Mouse (Mus musculus): ENCODE measurements around the gene Cars. TPM values are rescaled to one million over a fixed set of nuclear protein-coding genes. Genes with fewer than 3 reads are reported as not detected.

Gene Cars
- polyA plus RNA-seq, 1 experiment from 2014 or later, result 64.9 TPM

- 6% methylated on average over 15 of the region's 15 CpGs for WGBS
- H3K36me3 ChIP-seq (ENCODE audit: control insufficient read depth, insufficient read depth, low read length), result peaks cover 11% of the 10 kb centered on the region; the same call in 1 of the 2 replicates
- H3K27ac ChIP-seq (replicated peaks; ENCODE audit: low read depth, low read length), result 0 out of 2 replicates have a peak overlapping the region, but pooled peaks have one; percentile 34
- peaks cover 7% of the 10 kb centered on the region for H3K4me1 ChIP-seq (ENCODE audit: control insufficient read depth, insufficient read depth, low read length)
- ATAC-seq (ENCODE audit: low FRiP score, low TSS enrichment), result no peak
- no peak for DNase-seq
- no peaks in the 10 kb centered on the region for H3K27me3 ChIP-seq (ENCODE audit: control insufficient read depth, insufficient read depth, low read length)
- no peak overlapping the region; the same call in 1 of the 2 replicates for H3K9ac ChIP-seq (replicated peaks; ENCODE audit: low read length)
- H3K9me3 ChIP-seq (ENCODE audit: control insufficient read depth, low read length), result no peaks in the 10 kb centered on the region
- H3K4me2 ChIP-seq (ENCODE audit: low read length), result peak overlapping the region; percentile 96
- H3K4me3 ChIP-seq (replicated peaks; ENCODE audit: low read depth, low read length), result peak overlapping the region; percentile 91
Observed at GRCm38 (mm10) chr7:143600231-143600740, 396 bp upstream of the Cars start.

GRCm38 (mm10) chr7:143594865-143595264 lies 5.0 kb downstream of the Cars start:
- peak; percentile 19 for DNase-seq
- H3K27ac ChIP-seq (replicated peaks; ENCODE audit: low read depth, low read length), result no peak overlapping the region
- H3K9ac ChIP-seq (replicated peaks; ENCODE audit: low read length), result no peak overlapping the region
- 90% methylated on average over 5 of the region's 5 CpGs for WGBS
- no peaks in the 10 kb centered on the region for H3K9me3 ChIP-seq (ENCODE audit: control insufficient read depth, low read length)
- no peak for ATAC-seq (ENCODE audit: low FRiP score, low TSS enrichment)
- H3K27me3 ChIP-seq (ENCODE audit: control insufficient read depth, insufficient read depth, low read length), result no peaks in the 10 kb centered on the region
- no peak overlapping the region for H3K4me3 ChIP-seq (replicated peaks; ENCODE audit: low read depth, low read length)
- no peak overlapping the region for H3K4me2 ChIP-seq (ENCODE audit: low read length)
- peaks cover 37% of the 10 kb centered on the region for H3K36me3 ChIP-seq (ENCODE audit: control insufficient read depth, insufficient read depth, low read length)
- H3K4me1 ChIP-seq (ENCODE audit: control insufficient read depth, insufficient read depth, low read length), result peaks cover 7% of the 10 kb centered on the region

GRCm38 (mm10) chr7:143592255-143592654 lies 7.6 kb downstream of the Cars start:
- H3K9me3 ChIP-seq (ENCODE audit: control insufficient read depth, low read length), result no peaks in the 10 kb centered on the region
- H3K4me3 ChIP-seq (replicated peaks; ENCODE audit: low read depth, low read length), result no peak overlapping the region
- DNase-seq (no peak), ATAC-seq (ENCODE audit: low FRiP score, low TSS enrichment) (no peak)
- no peaks in the 10 kb centered on the region for H3K27me3 ChIP-seq (ENCODE audit: control insufficient read depth, insufficient read depth, low read length)
- H3K4me2 ChIP-seq (ENCODE audit: low read length), result no peak overlapping the region
- no peak overlapping the region for H3K9ac ChIP-seq (replicated peaks; ENCODE audit: low read length)
- H3K36me3 ChIP-seq (ENCODE audit: control insufficient read depth, insufficient read depth, low read length), result peaks cover 59% of the 10 kb centered on the region
- no peak overlapping the region for H3K27ac ChIP-seq (replicated peaks; ENCODE audit: low read depth, low read length)
- WGBS, result 89% methylated on average over 10 of the region's 10 CpGs
- no peaks in the 10 kb centered on the region for H3K4me1 ChIP-seq (ENCODE audit: control insufficient read depth, insufficient read depth, low read length)

GRCm38 (mm10) chr7:143588006-143588405 lies 11.9 kb downstream of the Cars start:
- WGBS, result 93% methylated on average over 4 of the region's 4 CpGs
- H3K9me3 ChIP-seq (ENCODE audit: control insufficient read depth, low read length), result no peaks in the 10 kb centered on the region
- no peak overlapping the region for H3K4me3 ChIP-seq (replicated peaks; ENCODE audit: low read depth, low read length)
- ATAC-seq (ENCODE audit: low FRiP score, low TSS enrichment), result no peak
- DNase-seq, result no peak
- H3K9ac ChIP-seq (replicated peaks; ENCODE audit: low read length), result no peak overlapping the region
- no peak overlapping the region for H3K4me2 ChIP-seq (ENCODE audit: low read length)
- peaks cover 83% of the 10 kb centered on the region for H3K36me3 ChIP-seq (ENCODE audit: control insufficient read depth, insufficient read depth, low read length)
- no peak overlapping the region for H3K27ac ChIP-seq (replicated peaks; ENCODE audit: low read depth, low read length)
- H3K27me3 ChIP-seq (ENCODE audit: control insufficient read depth, insufficient read depth, low read length), result no peaks in the 10 kb centered on the region
- H3K4me1 ChIP-seq (ENCODE audit: control insufficient read depth, insufficient read depth, low read length), result no peaks in the 10 kb centered on the region

- Histone ChIP-seq H3K9ac (replicated peaks; ENCODE audit: low read length) (no peak overlapping the region), H3K36me3 (ENCODE audit: control insufficient read depth, insufficient read depth, low read length) (peaks cover 87% of the 10 kb centered on the region), H3K4me1 (ENCODE audit: control insufficient read depth, insufficient read depth, low read length) (no peaks in the 10 kb centered on the region), H3K4me2 (ENCODE audit: low read length) (no peak overlapping the region), H3K27ac (replicated peaks; ENCODE audit: low read depth, low read length) (no peak overlapping the region), H3K9me3 (ENCODE audit: control insufficient read depth, low read length) (no peaks in the 10 kb centered on the region), H3K4me3 (replicated peaks; ENCODE audit: low read depth, low read length) (no peak overlapping the region), H3K27me3 (ENCODE audit: control insufficient read depth, insufficient read depth, low read length) (no peaks in the 10 kb centered on the region)
- 93% methylated on average over 5 of the region's 5 CpGs for WGBS
- ATAC-seq (ENCODE audit: low FRiP score, low TSS enrichment) (no peak), DNase-seq (no peak)
Observed at GRCm38 (mm10) chr7:143587586-143587985, 12.3 kb downstream of the Cars start.

GRCm38 (mm10) chr7:143583956-143584355 lies 15.9 kb downstream of the Cars start:
- Histone ChIP-seq H3K4me2 (ENCODE audit: low read length) (no peak overlapping the region), H3K27me3 (ENCODE audit: control insufficient read depth, insufficient read depth, low read length) (no peaks in the 10 kb centered on the region), H3K4me3 (replicated peaks; ENCODE audit: low read depth, low read length) (no peak overlapping the region), H3K27ac (replicated peaks; ENCODE audit: low read depth, low read length) (no peak overlapping the region), H3K9ac (replicated peaks; ENCODE audit: low read length) (no peak overlapping the region), H3K9me3 (ENCODE audit: control insufficient read depth, low read length) (no peaks in the 10 kb centered on the region), H3K36me3 (ENCODE audit: control insufficient read depth, insufficient read depth, low read length) (peaks cover 86% of the 10 kb centered on the region), H3K4me1 (ENCODE audit: control insufficient read depth, insufficient read depth, low read length) (no peaks in the 10 kb centered on the region)
- WGBS, result 40% methylated on average over 3 of the region's 3 CpGs
- DNase-seq, result peak; percentile 80
- no peak for ATAC-seq (ENCODE audit: low FRiP score, low TSS enrichment)

GRCm38 (mm10) chr7:143583025-143583424 lies 16.9 kb downstream of the Cars start:
- Histone ChIP-seq H3K27ac (replicated peaks; ENCODE audit: low read depth, low read length) (no peak overlapping the region), H3K36me3 (ENCODE audit: control insufficient read depth, insufficient read depth, low read length) (peaks cover 86% of the 10 kb centered on the region), H3K4me1 (ENCODE audit: control insufficient read depth, insufficient read depth, low read length) (no peaks in the 10 kb centered on the region), H3K9ac (replicated peaks; ENCODE audit: low read length) (no peak overlapping the region), H3K4me3 (replicated peaks; ENCODE audit: low read depth, low read length) (no peak overlapping the region), H3K4me2 (ENCODE audit: low read length) (no peak overlapping the region), H3K27me3 (ENCODE audit: control insufficient read depth, insufficient read depth, low read length) (no peaks in the 10 kb centered on the region), H3K9me3 (ENCODE audit: control insufficient read depth, low read length) (no peaks in the 10 kb centered on the region)
- WGBS, result 92% methylated on average over 5 of the region's 5 CpGs
- DNase-seq (no peak), ATAC-seq (ENCODE audit: low FRiP score, low TSS enrichment) (no peak)

GRCm38 (mm10) chr7:143575751-143576150 lies 24.1 kb downstream of the Cars start:
- Histone ChIP-seq H3K4me1 (ENCODE audit: control insufficient read depth, insufficient read depth, low read length) (no peaks in the 10 kb centered on the region), H3K36me3 (ENCODE audit: control insufficient read depth, insufficient read depth, low read length) (peaks cover 96% of the 10 kb centered on the region), H3K27ac (replicated peaks; ENCODE audit: low read depth, low read length) (no peak overlapping the region), H3K9me3 (ENCODE audit: control insufficient read depth, low read length) (no peaks in the 10 kb centered on the region), H3K27me3 (ENCODE audit: control insufficient read depth, insufficient read depth, low read length) (no peaks in the 10 kb centered on the region), H3K9ac (replicated peaks; ENCODE audit: low read length) (no peak overlapping the region), H3K4me2 (ENCODE audit: low read length) (no peak overlapping the region), H3K4me3 (replicated peaks; ENCODE audit: low read depth, low read length) (no peak overlapping the region)
- no peak for DNase-seq
- no peak for ATAC-seq (ENCODE audit: low FRiP score, low TSS enrichment)
- 94% methylated on average over 11 of the region's 11 CpGs for WGBS

GRCm38 (mm10) chr7:143565648-143566039 lies 34.2 kb downstream of the Cars start:
- no peak overlapping the region for H3K4me3 ChIP-seq (replicated peaks; ENCODE audit: low read depth, low read length)
- no peak for ATAC-seq (ENCODE audit: low FRiP score, low TSS enrichment)
- no peaks in the 10 kb centered on the region for H3K27me3 ChIP-seq (ENCODE audit: control insufficient read depth, insufficient read depth, low read length)
- H3K4me2 ChIP-seq (ENCODE audit: low read length), result no peak overlapping the region
- peaks cover 94% of the 10 kb centered on the region for H3K36me3 ChIP-seq (ENCODE audit: control insufficient read depth, insufficient read depth, low read length)
- H3K4me1 ChIP-seq (ENCODE audit: control insufficient read depth, insufficient read depth, low read length), result no peaks in the 10 kb centered on the region
- DNase-seq, result no peak
- WGBS, result 95% methylated on average over 3 of the region's 3 CpGs
- H3K9me3 ChIP-seq (ENCODE audit: control insufficient read depth, low read length), result no peaks in the 10 kb centered on the region
- H3K9ac ChIP-seq (replicated peaks; ENCODE audit: low read length), result no peak overlapping the region
- no peak overlapping the region for H3K27ac ChIP-seq (replicated peaks; ENCODE audit: low read depth, low read length)

Measured in midbrain, embryonic 14.5 days (tissue).